Mouse (Mus musculus) C2C12 (cell line): ENCODE data around the gene Capzb. TPM values are rescaled to one million over a fixed set of nuclear protein-coding genes. Genes with fewer than 3 reads are reported as not detected.

Experiments used
- H3K27me3 ChIP-seq: one replicate; pipeline ENCODE4 v1.6.1; 2011; ENCODE audit not compliant: control insufficient read depth, insufficient read depth, insufficient read length
- H3K36me3 ChIP-seq: one replicate; pipeline ENCODE4 v1.6.1; 2011; ENCODE audit not compliant: control insufficient read depth, insufficient read depth
- H3K4me3 ChIP-seq: one replicate; pipeline ENCODE4 v1.5.1; 2011; ENCODE audit warnings: mild to moderate bottlenecking, control low read depth; ENCODE audit not compliant: poor library complexity, insufficient read depth, severe bottlenecking
- H3K79me2 ChIP-seq: one replicate; pipeline ENCODE4 v1.6.1; 2011; ENCODE audit not compliant: control insufficient read depth, insufficient read depth
- H3K79me3 ChIP-seq: one replicate; pipeline ENCODE4 v1.6.1; 2011; ENCODE audit warnings: low read depth, control low read depth
- H3ac ChIP-seq: one replicate; pipeline ENCODE3; 2011; ENCODE audit warnings: low read depth; ENCODE audit not compliant: control insufficient read depth, insufficient read length
- CEBPB ChIP-seq: IDR thresholded peaks from one replicate; pipeline ENCODE4 v1.6.1; 2011; ENCODE audit warnings: low read depth, mild to moderate bottlenecking, control low read depth, moderate library complexity
- CTCF ChIP-seq: IDR thresholded peaks from one replicate; pipeline ENCODE4 v1.5.1; 2011; ENCODE audit not compliant: control insufficient read depth, insufficient read depth, insufficient read length
- FOSL1 ChIP-seq: IDR thresholded peaks from one replicate; pipeline ENCODE4 v1.8.0; 2011; ENCODE audit warnings: mild to moderate bottlenecking, low read length; ENCODE audit not compliant: poor library complexity, insufficient read depth, severe bottlenecking
- MAX ChIP-seq: IDR thresholded peaks from one replicate; pipeline ENCODE4 v1.6.1; 2011; ENCODE audit warnings: mild to moderate bottlenecking, control low read depth
- MYOD1 ChIP-seq: IDR thresholded peaks from one replicate; pipeline ENCODE4 v1.6.1; 2011; ENCODE audit warnings: low read depth; ENCODE audit not compliant: control insufficient read depth, insufficient read length
- MYOG ChIP-seq: IDR thresholded peaks from one replicate; pipeline ENCODE4 v1.6.1; 2011; ENCODE audit not compliant: control insufficient read depth, insufficient read length; ENCODE audit errors: extremely low read depth
- USF1 ChIP-seq: IDR thresholded peaks from one replicate; pipeline ENCODE4 v1.6.1; 2011; ENCODE audit warnings: low read depth, mild to moderate bottlenecking, control low read depth, moderate library complexity
- polyA plus RNA-seq: library from polyadenylated mRNA; unstranded; fragments of >200 nt; fragmentation: generic; extraction: Trizol; gene quantifications from one replicate; pipeline ENCODE4 v1.2.1, GENCODE M21; 2012; ENCODE audit warnings: missing spikeins

Capzb gene
- polyA plus RNA-seq, 1 experiment = 362 TPM

- H3ac ChIP-seq = no peak overlapping the region
- no peak overlapping the region for H3K4me3 ChIP-seq
- TF ChIP-seq MYOD1 = no peak
- no peak for TF ChIP-seq MAX
- TF ChIP-seq MYOG = no peak
- TF ChIP-seq USF1 = no peak
- no peak for TF ChIP-seq CEBPB
- TF ChIP-seq FOSL1 = no peak
- no peak for TF ChIP-seq CTCF
- no peaks in the 10 kb centered on the region for H3K36me3 ChIP-seq
- no peaks in the 10 kb centered on the region for H3K27me3 ChIP-seq
- H3K79me3 ChIP-seq = no peaks in the 10 kb centered on the region
- H3K79me2 ChIP-seq = no peaks in the 10 kb centered on the region
These were observed 26.5 kb upstream of the Capzb start for GRCm38 (mm10) chr4:139166244-139166643.

GRCm38 (mm10) chr4:139167107-139167506, 25.6 kb upstream of the Capzb start:
- H3K79me2 ChIP-seq = no peaks in the 10 kb centered on the region
- H3K27me3 ChIP-seq = no peaks in the 10 kb centered on the region
- no peaks in the 10 kb centered on the region for H3K36me3 ChIP-seq
- no peak overlapping the region for H3ac ChIP-seq
- H3K4me3 ChIP-seq = no peak overlapping the region
- TF ChIP-seq USF1 (no peak), MYOG (no peak), CEBPB (no peak), MAX (no peak), MYOD1 (no peak), FOSL1 (no peak), CTCF (no peak)
- no peaks in the 10 kb centered on the region for H3K79me3 ChIP-seq

GRCm38 (mm10) chr4:139168985-139169747, 23.5 kb upstream of the Capzb start:
- no peak overlapping the region for H3ac ChIP-seq
- no peaks in the 10 kb centered on the region for H3K79me3 ChIP-seq
- no peaks in the 10 kb centered on the region for H3K27me3 ChIP-seq
- H3K4me3 ChIP-seq = no peak overlapping the region
- H3K79me2 ChIP-seq = no peaks in the 10 kb centered on the region
- H3K36me3 ChIP-seq = no peaks in the 10 kb centered on the region
- TF ChIP-seq USF1 = no peak
- TF ChIP-seq MAX = no peak
- TF ChIP-seq MYOG = no peak
- no peak for TF ChIP-seq CEBPB
- TF ChIP-seq CTCF = no peak
- no peak for TF ChIP-seq MYOD1
- no peak for TF ChIP-seq FOSL1

- no peak for TF ChIP-seq CEBPB
- no peak for TF ChIP-seq MYOD1
- no peak for TF ChIP-seq CTCF
- TF ChIP-seq FOSL1 = no peak
- Histone ChIP-seq H3K79me3 (no peaks in the 10 kb centered on the region), H3K4me3 (no peak overlapping the region), H3ac (no peak overlapping the region), H3K79me2 (no peaks in the 10 kb centered on the region), H3K36me3 (no peaks in the 10 kb centered on the region), H3K27me3 (no peaks in the 10 kb centered on the region)
These were observed 22.9 kb upstream of the Capzb start for GRCm38 (mm10) chr4:139169748-139170279.

- H3K4me3 ChIP-seq = no peak overlapping the region
- H3K27me3 ChIP-seq = no peaks in the 10 kb centered on the region
- no peaks in the 10 kb centered on the region for H3K79me2 ChIP-seq
- no peaks in the 10 kb centered on the region for H3K79me3 ChIP-seq
- no peak for TF ChIP-seq MYOD1
- TF ChIP-seq CTCF = no peak
- no peak for TF ChIP-seq CEBPB
- TF ChIP-seq FOSL1 = no peak
- no peak for TF ChIP-seq MAX
- TF ChIP-seq MYOG = no peak
- TF ChIP-seq USF1 = no peak
- no peak overlapping the region for H3ac ChIP-seq
- H3K36me3 ChIP-seq = no peaks in the 10 kb centered on the region
These were observed 17.4 kb upstream of the Capzb start for GRCm38 (mm10) chr4:139175061-139175971.
